Mouse (Mus musculus): ENCODE data around the gene Sertad1.
"Not testable (repeated sequence)": the region's sequence is repeated elsewhere in the genome, so short reads cannot be mapped to it uniquely, and the experiment has no call there.

Gene Sertad1

DNA sequence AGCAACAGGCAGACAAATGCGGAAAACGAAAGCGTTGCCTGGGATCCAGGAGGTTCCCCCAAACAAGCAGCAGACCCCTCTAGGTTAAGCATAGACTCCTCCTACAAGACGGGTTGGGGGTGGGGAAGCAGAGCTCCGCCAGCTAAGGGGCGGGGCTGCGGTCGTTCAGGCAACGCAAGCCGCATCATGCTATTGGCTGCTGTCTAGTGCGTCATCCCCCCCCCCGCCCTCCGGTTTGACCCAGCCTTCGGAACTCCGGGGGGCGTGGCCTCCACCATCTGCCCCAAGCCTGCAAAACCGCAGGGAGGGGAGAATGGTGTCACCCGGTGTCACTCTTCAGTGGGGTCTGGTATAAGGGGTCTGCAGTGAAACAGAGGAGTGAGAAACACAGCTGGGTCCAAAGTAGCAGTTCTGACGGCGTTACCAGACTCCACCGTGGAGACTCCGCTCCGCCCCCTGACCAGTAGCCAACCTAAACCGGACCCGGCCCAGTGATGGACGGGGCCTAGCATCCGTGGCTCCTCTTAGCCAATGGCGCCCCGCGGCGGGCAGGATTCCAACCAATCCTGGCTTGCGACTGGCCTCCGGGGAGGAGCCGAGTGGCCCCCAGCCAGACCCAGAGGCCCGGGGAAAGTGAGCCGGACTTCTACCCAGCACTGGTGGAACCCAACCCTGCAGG is 13.4 kb upstream of the Sertad1 start, which contains the start of gene Sertad3:
Gene Sertad3, plus strand, starts transcription at position 613 of the 679 bp plus-strand sequence.
- peak; percentile 97 for DNase-seq (ENCODE audit: low spot score)

GRCm38 (mm10) chr7:27473835-27474489 is 12.7 kb upstream of the Sertad1 start:
- no peak for DNase-seq (ENCODE audit: low spot score)

- DNase-seq (ENCODE audit: low spot score): peak; percentile 98
Observed at GRCm38 (mm10) chr7:27474490-27474954, 12.2 kb upstream of the Sertad1 start.

DNA sequence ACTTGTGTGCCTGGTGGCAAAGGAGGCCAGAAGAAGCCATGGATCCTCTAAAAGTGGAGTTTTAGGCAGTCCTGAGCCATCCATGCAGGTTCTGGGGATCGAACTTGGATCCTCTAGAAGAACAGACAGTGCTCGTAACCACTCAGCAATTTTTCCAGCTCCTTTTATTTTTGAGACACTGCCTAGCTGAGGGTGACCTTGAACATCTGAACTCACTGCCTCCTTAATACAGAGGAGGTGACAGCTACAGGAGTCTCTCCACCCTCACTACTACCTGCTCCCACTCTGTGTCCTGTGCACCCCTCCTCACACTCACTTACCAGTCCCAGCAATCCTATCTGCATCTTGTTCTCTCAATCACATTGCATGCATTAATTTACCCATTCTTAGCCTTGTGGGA is 11.1 kb upstream of the Sertad1 start:
- DNase-seq (ENCODE audit: low spot score): no peak

DNA sequence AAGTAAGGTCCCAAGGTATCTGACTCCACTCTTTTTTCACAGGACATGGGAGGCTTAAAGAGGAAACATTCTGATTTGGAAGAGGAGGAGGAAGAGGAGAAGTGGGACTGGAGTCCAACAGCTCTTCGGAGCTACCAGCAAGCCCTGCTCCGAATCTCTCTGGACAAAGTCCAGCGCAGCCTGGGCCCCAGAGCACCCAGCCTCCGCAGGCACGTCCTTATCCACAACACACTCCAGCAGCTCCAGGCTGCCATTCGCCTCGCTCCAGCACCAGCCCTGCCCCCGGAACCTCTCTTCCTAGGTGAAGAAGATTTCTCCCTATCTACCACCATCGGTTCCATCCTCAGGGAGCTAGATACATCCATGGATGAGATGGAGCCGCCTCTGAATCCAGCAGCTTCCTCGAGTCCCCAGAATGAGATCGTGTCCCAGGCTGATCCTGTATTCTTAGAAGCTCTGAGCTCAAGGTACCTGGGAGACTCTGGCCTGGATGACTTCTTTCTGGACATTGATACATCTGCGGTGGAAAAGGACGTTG is 10.5 kb upstream of the Sertad1 start:
- no peak for DNase-seq (ENCODE audit: low spot score)

GRCm38 (mm10) chr7:27478561-27478960 is 8.1 kb upstream of the Sertad1 start:
- no peak for DNase-seq (ENCODE audit: low spot score)

GRCm38 (mm10) chr7:27479750-27480149 is 7.0 kb upstream of the Sertad1 start:
- no peak for DNase-seq (ENCODE audit: low spot score)

DNA sequence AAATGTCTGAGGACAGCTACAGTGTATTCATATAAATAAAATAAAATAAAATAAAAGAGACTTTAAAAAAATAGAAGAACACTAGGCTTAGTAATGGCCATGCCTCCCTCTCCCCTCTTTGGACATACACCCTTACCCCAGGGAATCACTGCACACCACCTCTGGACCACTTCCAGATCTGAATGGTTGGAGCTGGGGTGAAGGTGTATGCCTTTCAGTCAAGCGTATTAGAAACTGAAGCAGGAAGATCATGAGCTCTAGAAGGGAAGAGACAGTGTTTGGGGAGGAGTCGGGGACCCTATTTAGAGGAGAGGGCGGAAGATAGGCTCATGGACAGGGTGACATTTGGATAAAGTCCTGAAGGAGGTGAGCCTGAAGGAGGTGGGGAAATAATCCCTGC is 6.2 kb upstream of the Sertad1 start:
- no peak for DNase-seq (ENCODE audit: low spot score)

DNA sequence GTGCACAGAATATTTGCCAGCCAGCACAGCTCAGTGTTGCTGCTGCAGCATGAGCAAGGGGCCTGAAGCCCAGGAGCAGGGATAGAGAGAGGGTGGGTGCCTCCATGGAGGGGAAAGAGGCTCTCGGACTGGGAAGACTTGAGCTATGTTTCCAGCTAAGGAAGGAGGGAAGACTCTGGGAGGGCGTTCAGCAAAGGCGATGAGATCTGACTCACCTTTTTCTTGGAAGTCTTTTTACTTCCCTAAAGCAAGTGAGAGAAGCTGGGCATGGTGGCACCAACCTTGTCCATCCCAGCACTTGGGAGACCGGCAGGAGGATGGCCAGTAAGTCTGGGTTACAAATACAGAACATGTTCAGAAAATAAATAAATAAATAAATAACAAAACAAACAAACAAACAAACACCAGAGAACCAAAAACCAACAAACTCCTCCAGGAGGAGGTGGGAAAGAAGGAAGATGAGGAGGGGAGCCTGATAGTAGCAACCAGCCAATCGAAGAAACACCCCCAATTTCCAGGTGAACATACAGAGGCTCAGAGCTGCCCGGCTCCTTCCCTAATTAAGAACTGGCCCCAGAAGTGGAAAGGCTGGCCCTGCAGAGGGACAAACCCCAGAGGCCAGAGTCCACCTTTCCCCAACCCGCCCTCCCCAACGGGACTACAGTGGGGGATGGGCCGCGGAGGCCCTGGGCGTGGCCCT is 5.6 kb upstream of the Sertad1 start:
- no peak for DNase-seq (ENCODE audit: low spot score)

DNA sequence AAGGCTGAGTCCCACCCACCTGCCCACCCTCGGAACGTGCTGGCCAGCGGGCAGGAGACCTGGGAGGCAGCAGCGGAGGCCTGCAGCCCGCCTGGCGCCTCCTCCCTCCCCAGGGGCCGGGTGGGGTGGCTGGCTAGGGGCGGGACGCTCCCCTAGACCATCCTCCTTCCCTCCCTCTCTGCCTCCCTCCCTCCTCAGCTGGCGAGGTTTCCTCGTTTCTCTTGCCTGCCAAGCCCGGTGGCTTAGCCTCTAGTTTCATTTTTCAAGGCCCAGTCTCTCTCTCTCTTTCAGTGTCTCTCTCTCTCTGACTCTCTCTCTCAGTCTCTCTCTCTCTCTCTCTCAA is 5.1 kb upstream of the Sertad1 start:
- peak; percentile 91 for DNase-seq (ENCODE audit: low spot score)

GRCm38 (mm10) chr7:27483860-27484259 is 2.9 kb upstream of the Sertad1 start:
- no peak for DNase-seq (ENCODE audit: low spot score)

- peak; percentile 41 for DNase-seq (ENCODE audit: low spot score)
Observed at GRCm38 (mm10) chr7:27486102-27486769, 474 bp upstream of the Sertad1 start.

DNA sequence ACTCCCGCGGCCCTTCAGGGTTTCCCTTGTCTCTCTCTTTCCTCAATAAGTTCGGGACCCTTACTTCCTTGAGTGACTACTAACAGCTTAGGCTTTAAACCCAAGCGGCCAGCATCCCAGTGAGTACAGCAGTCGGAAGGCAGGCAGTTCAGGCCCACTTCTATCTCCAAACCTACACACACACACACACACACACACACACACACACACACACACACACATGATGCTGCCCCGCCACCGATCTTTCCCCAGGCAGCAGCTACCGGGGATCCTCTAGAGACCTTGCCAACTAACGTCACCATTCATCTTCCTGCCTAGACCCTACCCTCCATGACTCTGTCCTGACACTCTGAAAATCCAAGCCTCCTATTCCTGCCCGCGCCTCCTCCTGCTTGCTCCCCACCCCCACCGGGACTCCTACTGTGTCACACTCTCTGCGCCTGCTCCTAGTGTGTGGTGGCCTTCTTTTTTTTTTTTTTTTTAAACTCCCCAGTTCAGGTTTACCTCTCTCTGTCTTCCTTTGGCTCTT is 1.1 kb downstream of the Sertad1 start:
- DNase-seq (ENCODE audit: low spot score): peak; percentile 58

GRCm38 (mm10) chr7:27489270-27489869 is 2.7 kb downstream of the Sertad1 start:
- DNase-seq (ENCODE audit: low spot score): no peak

- DNase-seq (ENCODE audit: low spot score): no peak
Observed at GRCm38 (mm10) chr7:27490227-27490542, 3.5 kb downstream of the Sertad1 start.

DNA sequence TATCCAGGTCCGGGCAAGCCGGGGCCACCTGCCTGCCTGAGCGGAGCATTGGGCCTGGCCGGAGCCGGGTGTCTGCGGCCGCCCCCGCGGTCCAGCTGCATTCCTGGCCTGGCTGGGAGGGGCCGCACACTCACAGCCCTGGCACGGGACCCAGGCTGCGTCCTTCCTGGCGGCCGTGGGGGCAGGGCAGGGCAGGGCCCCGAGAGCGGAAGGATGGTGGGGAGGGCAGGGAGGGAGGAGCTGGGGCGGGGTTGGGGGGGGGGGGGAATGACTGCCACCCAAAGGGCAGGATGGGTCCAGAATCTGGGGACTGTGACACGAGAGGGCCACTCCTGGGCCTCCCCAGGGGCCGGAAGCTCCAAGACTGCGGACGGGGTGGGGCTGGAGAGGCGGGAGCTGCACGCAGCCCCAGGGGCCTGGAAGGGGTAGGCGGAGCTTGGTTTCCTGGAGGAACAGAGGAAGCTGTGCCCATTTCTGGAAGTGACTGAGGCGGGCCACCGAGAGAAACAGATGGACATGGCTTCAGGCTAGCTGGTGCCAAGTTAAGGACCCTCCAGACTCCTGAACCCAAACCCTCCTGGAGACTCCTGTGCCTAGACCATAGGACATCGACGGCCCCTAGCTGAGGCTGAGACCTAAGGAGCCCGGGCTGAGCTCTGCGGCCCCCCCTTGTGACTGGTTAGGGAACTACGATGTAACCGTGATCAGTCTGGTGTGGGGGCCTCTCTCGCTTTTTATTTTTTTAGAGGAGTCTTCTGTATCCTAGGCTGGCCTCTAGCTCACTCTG is 4.0 kb downstream of the Sertad1 start:
- DNase-seq (ENCODE audit: low spot score): peak; percentile 87

- no peak for DNase-seq (ENCODE audit: low spot score)
Observed at GRCm38 (mm10) chr7:27491856-27492255, 5.1 kb downstream of the Sertad1 start.

DNA sequence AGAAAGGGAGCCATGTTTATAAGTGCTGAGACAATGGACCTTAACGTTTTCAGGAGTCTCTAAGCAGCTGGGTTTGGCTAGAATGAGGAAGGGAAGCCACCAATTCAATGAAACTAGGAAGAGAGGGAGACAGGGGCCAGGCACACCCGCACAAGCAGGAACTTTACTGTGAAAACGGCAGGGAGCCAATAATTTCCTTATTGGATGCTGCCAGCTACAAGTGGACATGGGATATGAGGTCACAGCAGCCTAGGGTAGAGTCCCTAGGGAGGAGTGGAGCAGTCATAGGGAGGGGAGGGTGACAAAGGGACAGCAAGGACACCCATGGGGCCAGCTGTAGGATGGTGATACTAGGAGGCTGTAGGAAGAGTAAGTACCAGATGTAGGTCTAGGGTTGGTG is 6.3 kb downstream of the Sertad1 start:
- DNase-seq (ENCODE audit: low spot score): no peak

DNA sequence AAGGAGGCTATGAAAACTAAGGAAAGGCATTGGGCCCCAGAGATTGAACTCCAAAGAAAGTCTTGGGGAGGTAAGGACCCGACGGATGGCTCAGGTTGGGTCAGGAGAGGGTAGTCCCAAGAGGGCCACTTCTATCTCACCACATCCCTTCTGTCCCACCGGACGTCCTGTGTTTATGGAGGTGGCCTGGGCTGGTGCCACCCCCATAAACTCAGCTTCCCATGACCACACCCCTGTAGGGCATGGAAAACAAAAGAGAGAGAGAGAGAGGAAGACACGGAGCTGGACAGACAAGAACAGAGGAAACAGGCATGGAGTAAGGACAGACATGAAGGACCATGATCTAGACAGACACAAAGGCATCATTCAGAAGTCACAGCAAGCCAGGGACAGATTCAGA is 6.7 kb downstream of the Sertad1 start:
- DNase-seq (ENCODE audit: low spot score): no peak

GRCm38 (mm10) chr7:27494659-27495367 is 8.1 kb downstream of the Sertad1 start:
- not testable (repeated sequence) for DNase-seq (ENCODE audit: low spot score)
